Mouse (Mus musculus) stomach, embryonic 15.5 days (tissue): ENCODE measurements at regions not wholly inside any gene's neighbourhood (a gene's known extent, or its start where the extent isn't known, plus 50 kb on each side); places are given as distances from the start of the nearest gene placed in this dataset.

ENCODE experiments used
- ATAC-seq: fragments of 200-750 bp; cut with Nextera tagmentation; 2 replicates; pipeline ENCODE4 v1.8.0; 2017; ENCODE audit warnings: low read depth, moderate number of reproducible peaks, moderate TSS enrichment; ENCODE audit not compliant: insufficient read depth, low FRiP score
- H3K27ac ChIP-seq: fragments of 300-500 bp; sonication (generic); 2 replicates; pipeline ENCODE4 v1.5.1; 2015; ENCODE audit warnings: mild to moderate bottlenecking, inconsistent platforms
- H3K27me3 ChIP-seq: fragments of 300-500 bp; sonication (generic); replicated peaks from 2 replicates; pipeline ENCODE4 v1.6.1; 2015; ENCODE audit warnings: inconsistent platforms
- H3K36me3 ChIP-seq: fragments of 300-500 bp; sonication (generic); 2 replicates; pipeline ENCODE4 v1.6.1; 2015; ENCODE audit warnings: inconsistent platforms
- H3K4me1 ChIP-seq: fragments of 300-500 bp; sonication (generic); 2 replicates; pipeline ENCODE4 v1.6.1; 2015; ENCODE audit warnings: inconsistent platforms
- H3K4me2 ChIP-seq: fragments of 300-500 bp; sonication (generic); 2 replicates; pipeline ENCODE4 v1.6.1; 2015; ENCODE audit warnings: mild to moderate bottlenecking, inconsistent platforms
- H3K4me3 ChIP-seq: fragments of 300-500 bp; sonication (generic); replicated peaks from 2 replicates; pipeline ENCODE4 v1.5.1; 2015; ENCODE audit warnings: inconsistent platforms
- H3K9ac ChIP-seq: fragments of 300-500 bp; sonication (generic); 2 replicates; pipeline ENCODE4 v1.6.1; 2015; ENCODE audit warnings: inconsistent platforms
- H3K9me3 ChIP-seq: fragments of 300-500 bp; sonication (generic); 2 replicates; pipeline ENCODE4 v1.6.1; 2016; ENCODE audit warnings: inconsistent platforms
- WGBS: fragments of 180-500 bp; shearing (Covaris S2); methylation state at CpG from one replicate; pipeline ENCODE4 v1.1.7; 2015; 5-methylcytosine and 5-hydroxymethylcytosine counted together

DNA sequence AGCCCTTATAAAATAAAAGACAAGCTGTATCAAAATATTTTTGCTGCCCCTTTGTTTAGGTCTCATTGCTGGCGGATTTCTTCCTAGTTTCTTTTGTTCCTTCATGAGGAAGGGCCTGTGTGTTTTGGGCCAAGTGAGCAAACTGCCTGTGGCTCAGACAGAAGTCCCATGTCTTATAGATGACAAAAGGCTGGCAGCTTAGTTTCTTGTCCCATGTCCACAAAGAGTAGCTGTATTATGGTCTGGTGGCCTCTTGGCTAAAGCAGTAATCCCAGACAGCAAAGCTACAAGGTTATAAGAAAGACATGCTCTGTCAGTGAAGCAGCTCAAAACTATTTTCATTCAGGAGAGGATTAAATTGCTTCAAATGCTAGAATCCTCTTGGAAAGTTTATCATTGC, 103.1 kb upstream of the Kcnab1 start:
- Histone ChIP-seq H3K4me1 (no peaks in the 10 kb centered on the region), H3K27me3 (no peaks in the 10 kb centered on the region), H3K4me3 (no peak overlapping the region), H3K4me2 (no peak overlapping the region), H3K27ac (no peak overlapping the region), H3K9ac (no peak overlapping the region), H3K36me3 (no peaks in the 10 kb centered on the region), H3K9me3 (no peaks in the 10 kb centered on the region)
- no peak for ATAC-seq
- 59% methylated on average over 1 of the region's 1 CpGs for WGBS

DNA sequence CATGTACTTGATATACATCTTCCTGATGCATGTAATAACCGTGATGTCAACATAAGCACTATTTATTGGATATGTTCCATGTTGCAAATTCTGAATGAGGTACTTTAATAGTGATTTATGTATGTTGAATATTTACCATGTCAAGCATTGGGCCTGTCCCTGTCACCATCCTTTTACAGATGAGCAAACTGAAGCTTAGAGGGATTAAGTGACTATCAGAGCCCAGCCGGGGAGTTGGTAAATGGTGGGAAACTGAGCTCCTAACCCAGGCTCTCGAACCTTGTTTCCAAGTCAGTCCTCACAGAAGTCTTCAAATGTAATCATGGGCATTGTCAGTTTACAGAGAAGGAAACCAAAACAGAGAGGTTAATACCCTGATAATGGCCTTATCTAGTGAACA, 102.6 kb upstream of the Kcnab1 start:
- Histone ChIP-seq H3K4me1 (no peaks in the 10 kb centered on the region), H3K9ac (no peak overlapping the region), H3K4me2 (no peak overlapping the region), H3K9me3 (no peaks in the 10 kb centered on the region), H3K4me3 (no peak overlapping the region), H3K27me3 (no peaks in the 10 kb centered on the region), H3K27ac (no peak overlapping the region), H3K36me3 (no peaks in the 10 kb centered on the region)
- WGBS: 50% methylated on average over 3 of the region's 3 CpGs
- ATAC-seq: no peak

DNA sequence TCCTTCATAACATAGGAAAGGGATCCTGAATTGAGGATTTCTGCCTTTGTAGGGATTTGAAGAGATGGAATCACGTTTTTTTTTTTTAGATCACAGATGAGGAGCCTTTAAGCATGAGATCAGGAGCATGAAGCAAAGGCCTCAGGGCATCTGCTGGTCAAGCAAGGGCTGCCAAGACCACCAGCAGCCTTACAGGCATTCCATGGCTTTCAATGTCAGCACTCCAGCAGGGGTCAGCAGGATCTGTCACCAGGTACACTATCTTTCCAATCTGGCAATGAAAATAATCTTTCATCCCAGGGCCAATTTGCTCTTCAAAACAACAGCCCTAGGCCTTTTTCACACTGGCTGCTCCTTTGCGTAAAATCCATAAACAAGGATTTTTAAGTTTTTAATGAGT, 85.3 kb upstream of the Kcnab1 start:
- Histone ChIP-seq H3K9me3 (no peaks in the 10 kb centered on the region), H3K9ac (no peak overlapping the region), H3K27me3 (no peaks in the 10 kb centered on the region), H3K27ac (no peak overlapping the region), H3K4me1 (no peaks in the 10 kb centered on the region), H3K4me2 (no peak overlapping the region), H3K4me3 (no peak overlapping the region), H3K36me3 (no peaks in the 10 kb centered on the region)
- 70% methylated on average over 2 of the region's 2 CpGs for WGBS
- no peak for ATAC-seq

DNA sequence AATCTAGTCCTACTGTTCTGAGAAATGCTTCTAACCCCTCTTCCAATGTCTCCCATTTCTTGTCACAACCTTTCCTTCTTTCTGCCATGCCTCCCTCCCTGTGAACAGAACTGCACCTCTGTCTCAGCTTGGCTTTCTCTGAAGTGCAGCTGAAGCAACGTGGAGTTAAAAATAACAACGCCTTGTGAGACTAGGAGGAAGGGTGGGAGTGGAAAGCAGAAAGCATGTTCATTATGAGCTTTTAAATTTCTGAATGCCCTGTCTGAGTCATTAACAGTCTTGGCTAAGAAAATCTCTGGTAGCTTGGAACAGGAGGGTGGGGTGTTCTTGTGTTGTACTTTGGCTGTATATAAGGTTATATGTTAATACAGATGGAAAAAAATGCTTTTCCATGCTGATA, 71.6 kb upstream of the Kcnab1 start:
- no peak overlapping the region for H3K4me2 ChIP-seq
- no peak for ATAC-seq
- H3K27me3 ChIP-seq: no peaks in the 10 kb centered on the region
- H3K36me3 ChIP-seq: no peaks in the 10 kb centered on the region
- H3K27ac ChIP-seq: no peak overlapping the region
- H3K4me3 ChIP-seq: no peak overlapping the region
- no peak overlapping the region for H3K9ac ChIP-seq
- H3K9me3 ChIP-seq: no peaks in the 10 kb centered on the region
- H3K4me1 ChIP-seq: no peaks in the 10 kb centered on the region
- WGBS: 68% methylated on average over 2 of the region's 2 CpGs

DNA sequence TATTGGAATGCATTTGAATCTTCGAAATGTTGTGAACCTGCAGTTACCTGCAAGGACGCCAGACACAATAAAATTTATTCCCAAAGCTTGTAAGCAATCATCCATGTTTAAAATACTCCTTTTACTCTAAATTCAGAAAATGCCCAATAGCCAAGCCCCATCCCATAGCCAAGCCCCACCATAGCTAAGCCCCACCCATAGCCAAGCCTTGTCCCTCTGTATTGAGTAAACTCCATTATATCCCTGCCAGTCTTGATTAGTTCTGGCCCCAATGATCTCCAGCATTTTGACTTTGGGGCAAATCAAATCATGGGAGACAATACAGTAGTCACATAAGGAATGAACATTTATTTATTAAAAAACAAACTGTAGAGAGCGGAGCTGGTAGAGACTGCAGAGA, 61.3 kb upstream of the Kcnab1 start:
- Histone ChIP-seq H3K36me3 (no peaks in the 10 kb centered on the region), H3K27me3 (no peaks in the 10 kb centered on the region), H3K4me1 (no peaks in the 10 kb centered on the region), H3K9ac (no peak overlapping the region), H3K4me3 (no peak overlapping the region), H3K4me2 (no peak overlapping the region), H3K27ac (no peak overlapping the region), H3K9me3 (no peaks in the 10 kb centered on the region)
- ATAC-seq: no peak
- 83% methylated on average over 3 of the region's 3 CpGs for WGBS

DNA sequence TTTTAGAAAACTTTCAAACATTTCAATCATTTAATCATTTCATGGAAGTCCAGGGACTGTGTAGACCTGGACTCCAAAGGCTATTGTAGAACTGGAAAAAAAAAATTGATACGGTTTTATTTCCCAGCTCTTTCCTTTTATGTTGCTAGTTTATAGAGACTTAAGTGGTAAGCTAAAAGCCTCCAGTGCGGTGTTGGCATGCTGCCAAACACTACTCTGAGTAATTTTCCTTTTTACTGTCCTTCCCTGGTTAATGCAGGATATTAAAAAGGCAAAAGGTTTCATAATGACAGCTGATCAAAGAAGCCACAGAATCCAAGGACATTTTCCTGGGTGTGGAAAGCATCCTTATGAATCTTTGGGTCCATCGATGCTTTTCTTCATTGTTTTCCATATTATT, 53.8 kb upstream of the Kcnab1 start:
- Histone ChIP-seq H3K4me3 (no peak overlapping the region), H3K9me3 (no peaks in the 10 kb centered on the region), H3K27me3 (no peaks in the 10 kb centered on the region), H3K27ac (no peak overlapping the region), H3K4me2 (no peak overlapping the region), H3K9ac (no peak overlapping the region), H3K4me1 (no peaks in the 10 kb centered on the region), H3K36me3 (no peaks in the 10 kb centered on the region)
- 32% methylated on average over 3 of the region's 3 CpGs for WGBS
- ATAC-seq: no peak
